Mouse (Mus musculus): Measurements from ENCODE around the gene BC051142. TPM values are rescaled to one million over a fixed set of nuclear protein-coding genes. Genes with fewer than 3 reads are reported as not detected.
"Not testable (repeated sequence)": the region's sequence is repeated elsewhere in the genome, so short reads cannot be mapped to it uniquely, and the experiment has no call there.

The BC051142 gene
- polyA plus RNA-seq, 1 experiment from 2014 or later = 1.3 TPM

- Histone ChIP-seq H3K4me2 (no peak overlapping the region), H3K9ac (replicated peaks) (no peak overlapping the region), H3K27ac (no peak overlapping the region), H3K4me1 (replicated peaks) (no peaks in the 10 kb centered on the region), H3K36me3 (no peaks in the 10 kb centered on the region), H3K4me3 (replicated peaks) (no peak overlapping the region), H3K9me3 (no peaks in the 10 kb centered on the region), H3K27me3 (peaks cover 8% of the 10 kb centered on the region)
- WGBS = 89% methylated on average over 3 of the region's 3 CpGs
- ATAC-seq (ENCODE audit: insufficient number of reproducible peaks, insufficient read depth, low FRiP score, low TSS enrichment, low read depth) = no peak
These were observed 60.6 kb downstream of the BC051142 start for GRCm38 (mm10) chr17:34459255-34459654.

GRCm38 (mm10) chr17:34465906-34466305, 67.3 kb downstream of the BC051142 start:
- not testable (repeated sequence) for H3K36me3 ChIP-seq; H3K9ac ChIP-seq (replicated peaks); H3K4me2 ChIP-seq; H3K27me3 ChIP-seq; H3K4me1 ChIP-seq (replicated peaks); H3K27ac ChIP-seq; H3K9me3 ChIP-seq; H3K4me3 ChIP-seq (replicated peaks); ATAC-seq (ENCODE audit: insufficient number of reproducible peaks, insufficient read depth, low FRiP score, low TSS enrichment, low read depth)

GRCm38 (mm10) chr17:34470491-34470890, 71.9 kb downstream of the BC051142 start:
- H3K4me2 ChIP-seq = no peak overlapping the region
- WGBS = 78% methylated on average over 2 of the region's 2 CpGs
- no peaks in the 10 kb centered on the region for H3K36me3 ChIP-seq
- H3K27ac ChIP-seq = no peak overlapping the region
- H3K4me1 ChIP-seq (replicated peaks) = no peaks in the 10 kb centered on the region
- H3K27me3 ChIP-seq = 0 out of 2 replicates have a peak, but pooled peaks cover 5% of the 10 kb centered on the region
- no peak overlapping the region for H3K4me3 ChIP-seq (replicated peaks)
- no peak for ATAC-seq (ENCODE audit: insufficient number of reproducible peaks, insufficient read depth, low FRiP score, low TSS enrichment, low read depth)
- no peaks in the 10 kb centered on the region for H3K9me3 ChIP-seq
- no peak overlapping the region for H3K9ac ChIP-seq (replicated peaks)

GRCm38 (mm10) chr17:34475060-34475459, 76.4 kb downstream of the BC051142 start:
- 78% methylated on average over 3 of the region's 3 CpGs for WGBS
- Histone ChIP-seq H3K4me3 (replicated peaks) (no peak overlapping the region), H3K27ac (no peak overlapping the region), H3K36me3 (no peaks in the 10 kb centered on the region), H3K9ac (replicated peaks) (no peak overlapping the region), H3K9me3 (no peaks in the 10 kb centered on the region), H3K4me1 (replicated peaks) (no peaks in the 10 kb centered on the region), H3K27me3 (peaks cover 10% of the 10 kb centered on the region; the same call in 1 of the 2 replicates), H3K4me2 (no peak overlapping the region)
- ATAC-seq (ENCODE audit: insufficient number of reproducible peaks, insufficient read depth, low FRiP score, low TSS enrichment, low read depth) = no peak

GRCm38 (mm10) chr17:34476427-34476826, 77.8 kb downstream of the BC051142 start:
- WGBS = 71% methylated on average over 1 of the region's 2 CpGs
- ATAC-seq (ENCODE audit: insufficient number of reproducible peaks, insufficient read depth, low FRiP score, low TSS enrichment, low read depth) = no peak

GRCm38 (mm10) chr17:34477238-34478013, 78.8 kb downstream of the BC051142 start, which contains the start of gene Btnl4:
TSS of gene Btnl4 (minus strand) at chr17:34477318.
- not testable (repeated sequence) for H3K36me3 ChIP-seq; ATAC-seq (ENCODE audit: insufficient number of reproducible peaks, insufficient read depth, low FRiP score, low TSS enrichment, low read depth); H3K27me3 ChIP-seq; H3K27ac ChIP-seq; H3K9ac ChIP-seq (replicated peaks); H3K9me3 ChIP-seq; H3K4me1 ChIP-seq (replicated peaks); H3K4me2 ChIP-seq; H3K4me3 ChIP-seq (replicated peaks)
- 84% methylated on average over 5 of the region's 5 CpGs for WGBS

More at GRCm38 (mm10) chr17:34476427-34476826, 77.8 kb downstream of the BC051142 start:
- H3K9ac ChIP-seq (replicated peaks) = no peak overlapping the region
- H3K27ac ChIP-seq = no peak overlapping the region
- H3K4me1 ChIP-seq (replicated peaks) = no peaks in the 10 kb centered on the region
- H3K4me2 ChIP-seq = no peak overlapping the region
- no peaks in the 10 kb centered on the region for H3K36me3 ChIP-seq
- no peaks in the 10 kb centered on the region for H3K9me3 ChIP-seq
- peaks cover 10% of the 10 kb centered on the region; the same call in 1 of the 2 replicates for H3K27me3 ChIP-seq
- no peak overlapping the region for H3K4me3 ChIP-seq (replicated peaks)

GRCm38 (mm10) chr17:34492796-34493195, 94.2 kb downstream of the BC051142 start:
- Histone ChIP-seq H3K4me3 (replicated peaks) (no peak overlapping the region), H3K4me2 (no peak overlapping the region), H3K9ac (replicated peaks) (no peak overlapping the region), H3K27ac (no peak overlapping the region), H3K36me3 (no peaks in the 10 kb centered on the region), H3K4me1 (replicated peaks) (no peaks in the 10 kb centered on the region), H3K9me3 (no peaks in the 10 kb centered on the region), H3K27me3 (no peaks in the 10 kb centered on the region)
- no peak for ATAC-seq (ENCODE audit: insufficient number of reproducible peaks, insufficient read depth, low FRiP score, low TSS enrichment, low read depth)

- H3K4me2 ChIP-seq; H3K9ac ChIP-seq (replicated peaks); H3K27ac ChIP-seq; H3K9me3 ChIP-seq; H3K4me3 ChIP-seq (replicated peaks); H3K27me3 ChIP-seq; H3K4me1 ChIP-seq (replicated peaks); ATAC-seq (ENCODE audit: insufficient number of reproducible peaks, insufficient read depth, low FRiP score, low TSS enrichment, low read depth); H3K36me3 ChIP-seq: not testable (repeated sequence)
- WGBS = 81% methylated on average over 2 of the region's 2 CpGs
These were observed 96.5 kb downstream of the BC051142 start for GRCm38 (mm10) chr17:34495156-34495555.

- Histone ChIP-seq H3K36me3 (no peaks in the 10 kb centered on the region), H3K9ac (replicated peaks) (no peak overlapping the region), H3K4me1 (replicated peaks) (no peaks in the 10 kb centered on the region), H3K4me3 (replicated peaks) (no peak overlapping the region), H3K27ac (no peak overlapping the region), H3K27me3 (no peaks in the 10 kb centered on the region; the same call in 1 of the 2 replicates), H3K4me2 (no peak overlapping the region), H3K9me3 (no peaks in the 10 kb centered on the region)
- ATAC-seq (ENCODE audit: insufficient number of reproducible peaks, insufficient read depth, low FRiP score, low TSS enrichment, low read depth) = no peak
- WGBS = 68% methylated on average over 1 of the region's 2 CpGs
These were observed 97.9 kb downstream of the BC051142 start for GRCm38 (mm10) chr17:34496539-34496938.

- H3K9me3 ChIP-seq; H3K9ac ChIP-seq (replicated peaks); H3K4me3 ChIP-seq (replicated peaks); H3K4me1 ChIP-seq (replicated peaks); H3K27me3 ChIP-seq; H3K27ac ChIP-seq; H3K4me2 ChIP-seq; ATAC-seq (ENCODE audit: insufficient number of reproducible peaks, insufficient read depth, low FRiP score, low TSS enrichment, low read depth); H3K36me3 ChIP-seq: not testable (repeated sequence)
- WGBS = 70% methylated on average over 3 of the region's 3 CpGs
These were observed 98.7 kb downstream of the BC051142 start for GRCm38 (mm10) chr17:34497319-34497718.

- not testable (repeated sequence) for H3K4me1 ChIP-seq (replicated peaks); H3K4me2 ChIP-seq; H3K27ac ChIP-seq; H3K9me3 ChIP-seq; H3K9ac ChIP-seq (replicated peaks); ATAC-seq (ENCODE audit: insufficient number of reproducible peaks, insufficient read depth, low FRiP score, low TSS enrichment, low read depth); H3K4me3 ChIP-seq (replicated peaks); H3K27me3 ChIP-seq; H3K36me3 ChIP-seq
- 75% methylated on average over 4 of the region's 4 CpGs for WGBS
These were observed 99.1 kb downstream of the BC051142 start for GRCm38 (mm10) chr17:34497726-34498125.

- Histone ChIP-seq H3K4me3 (replicated peaks) (no peak overlapping the region), H3K36me3 (no peaks in the 10 kb centered on the region), H3K9ac (replicated peaks) (no peak overlapping the region), H3K4me1 (replicated peaks) (no peaks in the 10 kb centered on the region), H3K27me3 (no peaks in the 10 kb centered on the region), H3K27ac (no peak overlapping the region), H3K4me2 (no peak overlapping the region), H3K9me3 (no peaks in the 10 kb centered on the region)
- no peak for ATAC-seq (ENCODE audit: insufficient number of reproducible peaks, insufficient read depth, low FRiP score, low TSS enrichment, low read depth)
These were observed 109.0 kb downstream of the BC051142 start for GRCm38 (mm10) chr17:34507591-34507990.
